Mouse (Mus musculus) neural tube, embryonic 13.5 days (tissue): Measurements from ENCODE around the gene Clcnkb. TPM values are rescaled to one million over a fixed set of nuclear protein-coding genes. Genes with fewer than 3 reads are reported as not detected.

Source experiments
- ATAC-seq: fragments of 200-750 bp; cut with Nextera tagmentation; 2 replicates; pipeline ENCODE4 v1.8.0; 2017; ENCODE audit warnings: low read depth, mild to moderate bottlenecking, moderate TSS enrichment, moderate library complexity
- H3K27ac ChIP-seq: fragments of 300-500 bp; sonication (generic); replicated peaks from 2 replicates; pipeline ENCODE4 v1.5.1; 2015; ENCODE audit warnings: moderate library complexity, mild to moderate bottlenecking, inconsistent platforms
- H3K27me3 ChIP-seq: fragments of 300-500 bp; sonication (generic); 2 replicates; pipeline ENCODE4 v1.6.1; 2015; ENCODE audit warnings: mild to moderate bottlenecking, inconsistent platforms
- H3K36me3 ChIP-seq: fragments of 300-500 bp; sonication (generic); 2 replicates; pipeline ENCODE4 v1.6.1; 2015; ENCODE audit warnings: mild to moderate bottlenecking, inconsistent platforms
- H3K4me1 ChIP-seq: fragments of 300-500 bp; sonication (generic); replicated peaks from 2 replicates; pipeline ENCODE4 v1.6.1; 2015; ENCODE audit warnings: inconsistent platforms
- H3K4me2 ChIP-seq: fragments of 300-500 bp; sonication (generic); 2 replicates; pipeline ENCODE4 v1.6.1; 2015; ENCODE audit warnings: inconsistent platforms, mild to moderate bottlenecking, moderate library complexity
- H3K4me3 ChIP-seq: fragments of 300-500 bp; sonication (generic); 2 replicates; pipeline ENCODE4 v1.5.1; 2015; ENCODE audit warnings: mild to moderate bottlenecking, inconsistent platforms
- H3K9ac ChIP-seq: fragments of 300-500 bp; sonication (generic); 2 replicates; pipeline ENCODE4 v1.6.1; 2015; ENCODE audit warnings: moderate library complexity, mild to moderate bottlenecking, inconsistent platforms
- H3K9me3 ChIP-seq: fragments of 300-500 bp; sonication (generic); 2 replicates; pipeline ENCODE4 v1.6.1; 2016; ENCODE audit warnings: inconsistent platforms
- WGBS: fragments of 180-500 bp; shearing (Covaris S2); methylation state at CpG from one replicate; pipeline ENCODE4 v1.1.7; 2015; 5-methylcytosine and 5-hydroxymethylcytosine counted together
- polyA plus RNA-seq: library from polyadenylated mRNA; unstranded; fragments of >200 nt; fragmentation: Nextera tagmentation; extraction: Ambion mirVana; gene quantifications from 2 replicates; pipeline ENCODE4 v1.2.1, GENCODE M21; 2015

Gene Clcnkb
- polyA plus RNA-seq, 1 experiment from 2014 or later = not detected

DNA sequence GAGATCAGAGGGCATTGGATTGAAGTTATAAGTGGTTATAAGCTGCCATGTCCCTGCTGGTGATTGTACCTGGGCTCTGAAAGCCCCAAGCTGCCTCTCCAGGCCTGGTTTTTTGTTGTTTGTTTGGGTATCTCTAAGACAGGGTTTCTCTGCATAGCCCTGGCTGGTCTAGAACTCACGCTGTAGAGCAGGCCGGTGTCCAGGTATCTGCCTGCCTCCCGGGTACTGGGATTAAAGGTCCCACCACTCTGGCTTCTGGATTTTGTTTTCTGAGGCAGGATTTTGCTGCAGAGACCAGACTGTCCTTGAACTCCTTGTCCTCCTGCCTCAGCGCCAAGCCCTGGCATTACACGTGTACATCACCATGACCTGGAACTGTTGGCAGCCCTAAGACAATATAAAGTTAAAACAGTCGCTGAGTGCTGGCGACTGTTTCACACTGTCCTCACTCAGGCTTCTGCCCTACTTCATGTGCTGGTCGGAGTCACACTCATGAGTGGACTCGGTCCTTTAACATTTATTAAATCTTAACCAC lies 36.2 kb upstream of the Clcnkb start:
- no peak overlapping the region for H3K9ac ChIP-seq
- H3K9me3 ChIP-seq = no peaks in the 10 kb centered on the region
- H3K36me3 ChIP-seq = peaks cover 71% of the 10 kb centered on the region
- no peak overlapping the region for H3K27ac ChIP-seq
- H3K4me3 ChIP-seq = no peak overlapping the region
- no peak for ATAC-seq
- WGBS = 92% methylated on average over 9 of the region's 9 CpGs
- no peak overlapping the region for H3K4me2 ChIP-seq
- no peaks in the 10 kb centered on the region for H3K27me3 ChIP-seq
- peaks cover 24% of the 10 kb centered on the region for H3K4me1 ChIP-seq

GRCm38 (mm10) chr4:141451251-141451650 lies 35.4 kb upstream of the Clcnkb start:
- no peak overlapping the region for H3K27ac ChIP-seq
- H3K36me3 ChIP-seq = peaks cover 73% of the 10 kb centered on the region
- no peak overlapping the region for H3K4me3 ChIP-seq
- peaks cover 27% of the 10 kb centered on the region for H3K4me1 ChIP-seq
- H3K9me3 ChIP-seq = no peaks in the 10 kb centered on the region
- no peak overlapping the region for H3K4me2 ChIP-seq
- H3K27me3 ChIP-seq = no peaks in the 10 kb centered on the region
- no peak overlapping the region for H3K9ac ChIP-seq
- ATAC-seq = no peak
- 85% methylated on average over 2 of the region's 2 CpGs for WGBS

DNA sequence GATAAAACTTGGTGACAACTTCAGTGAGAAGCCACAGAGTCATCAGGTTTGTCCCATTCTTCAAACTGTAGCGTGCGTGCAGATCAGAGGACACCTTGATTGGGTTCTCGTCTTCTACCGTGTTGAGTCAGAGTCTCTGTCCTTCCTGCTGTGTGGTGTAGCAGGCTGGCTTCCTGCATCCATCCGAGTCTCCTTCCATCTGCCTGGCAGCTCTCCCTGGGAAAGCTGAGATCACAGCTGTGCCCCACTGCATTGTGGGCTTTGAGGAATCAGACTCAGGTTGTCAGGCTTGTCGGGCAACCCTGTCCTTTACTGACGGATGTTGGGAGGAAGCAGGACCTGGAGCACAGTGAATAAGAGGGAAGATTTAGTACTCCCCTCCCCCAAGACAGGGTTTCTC lies 30.4 kb upstream of the Clcnkb start:
- 72% methylated on average over 7 of the region's 7 CpGs for WGBS
- H3K36me3 ChIP-seq = peaks cover 43% of the 10 kb centered on the region
- ATAC-seq = no peak
- H3K27me3 ChIP-seq = no peaks in the 10 kb centered on the region; the same call in 1 of the 2 replicates
- H3K4me2 ChIP-seq = no peak overlapping the region
- peak overlapping the region; percentile 97; the same call in 1 of the 2 replicates for H3K9ac ChIP-seq
- no peaks in the 10 kb centered on the region for H3K9me3 ChIP-seq
- no peak overlapping the region for H3K27ac ChIP-seq
- peak overlapping the region; percentile 97; the same call in 1 of the 2 replicates for H3K4me3 ChIP-seq
- H3K4me1 ChIP-seq = peaks cover 24% of the 10 kb centered on the region

GRCm38 (mm10) chr4:141445328-141445720 lies 29.5 kb upstream of the Clcnkb start:
- Histone ChIP-seq H3K27ac (peak overlapping the region; percentile 89; the same call in 1 of the 2 replicates), H3K4me2 (peak overlapping the region; percentile 78), H3K4me1 (peaks cover 24% of the 10 kb centered on the region), H3K4me3 (peak overlapping the region; percentile 97), H3K9me3 (no peaks in the 10 kb centered on the region), H3K9ac (peak overlapping the region; percentile 97), H3K27me3 (no peaks in the 10 kb centered on the region; the same call in 1 of the 2 replicates), H3K36me3 (peaks cover 36% of the 10 kb centered on the region)
- no peak for ATAC-seq
- WGBS = 16% methylated on average over 14 of the region's 14 CpGs

DNA sequence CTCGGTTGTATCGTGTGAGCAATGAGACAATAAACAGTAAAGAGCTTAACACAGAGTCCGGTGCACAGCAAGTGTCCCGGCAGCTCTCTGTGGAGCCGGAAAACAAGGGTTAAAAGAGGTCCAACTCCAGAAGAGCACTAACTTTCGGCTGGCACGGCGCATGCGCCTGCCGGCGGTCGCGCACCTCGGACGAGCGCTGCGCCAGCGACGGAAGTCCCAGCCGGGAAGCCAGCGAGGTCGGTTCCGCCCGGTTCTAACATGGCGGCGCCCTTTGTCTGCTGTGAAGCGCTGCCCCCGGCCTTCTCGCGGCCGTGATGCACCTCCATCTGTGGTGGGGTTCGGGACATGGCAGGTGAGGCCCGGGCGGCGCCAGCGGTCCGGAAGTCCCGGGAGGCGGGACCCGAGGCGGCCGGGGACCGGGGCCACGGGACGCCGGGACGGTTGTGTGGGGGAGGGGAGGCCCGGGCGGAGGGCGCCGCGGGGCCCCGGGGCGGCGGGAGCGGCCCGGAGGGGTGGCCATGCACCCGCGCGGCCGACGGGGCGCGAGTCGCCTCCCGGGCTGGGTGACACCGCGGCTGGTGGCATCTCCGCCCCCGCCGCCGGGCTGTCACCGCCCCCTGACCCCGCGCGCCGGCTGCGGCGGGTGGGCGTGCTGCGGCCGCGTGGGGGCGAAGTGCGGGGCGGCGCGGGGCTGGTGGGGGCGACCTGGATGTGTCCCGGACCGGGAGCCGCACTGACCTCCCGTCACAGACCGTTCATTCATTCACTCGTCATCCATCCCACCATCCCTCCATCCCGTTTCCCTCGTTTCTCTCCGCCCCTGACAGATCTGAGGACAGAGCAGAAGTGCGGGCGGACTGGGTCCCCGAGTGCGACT lies 28.9 kb upstream of the Clcnkb start, which contains the start of gene Zbtb17:
Gene Zbtb17 (plus strand): TSS at position 204 of the 877 bp plus-strand sequence.
- Histone ChIP-seq H3K9me3 (no peaks in the 10 kb centered on the region), H3K36me3 (peaks cover 30% of the 10 kb centered on the region), H3K4me2 (peak within 1 kb of the TSS; percentile 78), H3K9ac (peak within 1 kb of the TSS; percentile 97), H3K4me3 (peak within 1 kb of the TSS; percentile 97), H3K27me3 (no peaks in the 10 kb centered on the region; the same call in 1 of the 2 replicates), H3K27ac (peak within 1 kb of the TSS; percentile 89), H3K4me1 (peaks cover 24% of the 10 kb centered on the region)
- peak; percentile 94 for ATAC-seq
- under 1% methylated on average over 68 of the region's 102 CpGs for WGBS

- 51% methylated on average over 11 of the region's 11 CpGs for WGBS
- no peak overlapping the region for H3K27ac ChIP-seq
- peak overlapping the region; percentile 97 for H3K4me3 ChIP-seq
- peaks cover 21% of the 10 kb centered on the region for H3K36me3 ChIP-seq
- H3K9ac ChIP-seq = peak overlapping the region; percentile 97
- H3K27me3 ChIP-seq = no peaks in the 10 kb centered on the region; the same call in 1 of the 2 replicates
- H3K9me3 ChIP-seq = no peaks in the 10 kb centered on the region
- 0 out of 2 replicates have a peak, but pooled peaks have one; percentile 2 for ATAC-seq
- peak overlapping the region; percentile 78 for H3K4me2 ChIP-seq
- peaks cover 24% of the 10 kb centered on the region for H3K4me1 ChIP-seq
Measured at GRCm38 (mm10) chr4:141443641-141444429, 28.0 kb upstream of the Clcnkb start.

DNA sequence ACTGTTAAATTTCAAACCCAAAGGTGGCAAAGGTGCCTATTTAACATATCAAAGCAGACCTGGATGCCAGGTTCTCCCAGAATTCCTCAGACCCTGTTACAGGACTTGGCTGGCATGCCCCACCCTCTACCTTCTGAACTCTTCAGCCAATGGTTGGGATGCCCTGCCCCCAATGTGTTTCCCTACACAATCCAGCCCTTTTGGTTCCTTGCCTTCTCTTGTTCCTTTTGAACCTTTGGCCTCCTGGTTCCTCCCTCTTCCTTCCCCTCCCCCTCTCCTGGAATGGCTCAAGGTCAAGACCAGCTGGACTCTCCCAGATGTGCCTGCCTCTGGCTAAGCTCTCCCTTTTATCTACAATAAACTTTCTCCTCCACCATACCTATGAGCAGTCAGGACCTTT lies 25.1 kb upstream of the Clcnkb start:
- Histone ChIP-seq H3K4me2 (no peak overlapping the region), H3K4me1 (peaks cover 17% of the 10 kb centered on the region), H3K9me3 (no peaks in the 10 kb centered on the region), H3K27me3 (no peaks in the 10 kb centered on the region; the same call in 1 of the 2 replicates), H3K9ac (no peak overlapping the region), H3K27ac (no peak overlapping the region), H3K4me3 (no peak overlapping the region), H3K36me3 (no peaks in the 10 kb centered on the region)
- no peak for ATAC-seq

- 83% methylated on average over 12 of the region's 12 CpGs for WGBS
Measured at GRCm38 (mm10) chr4:141439083-141439803, 23.4 kb upstream of the Clcnkb start.

GRCm38 (mm10) chr4:141435974-141436373 lies 20.2 kb upstream of the Clcnkb start, which contains the start of gene Srarp:
Gene Srarp (minus strand): TSS chr4:141436105.
- no peak within 1 kb of the TSS for H3K4me2 ChIP-seq
- no peak for ATAC-seq
- no peak within 1 kb of the TSS for H3K27ac ChIP-seq

More at GRCm38 (mm10) chr4:141439083-141439803, 23.4 kb upstream of the Clcnkb start:
- Histone ChIP-seq H3K27me3 (no peaks in the 10 kb centered on the region; the same call in 1 of the 2 replicates), H3K9me3 (no peaks in the 10 kb centered on the region), H3K36me3 (no peaks in the 10 kb centered on the region), H3K4me2 (no peak overlapping the region), H3K27ac (no peak overlapping the region), H3K9ac (no peak overlapping the region), H3K4me1 (peaks cover 7% of the 10 kb centered on the region), H3K4me3 (no peak overlapping the region)
- no peak for ATAC-seq

GRCm38 (mm10) chr4:141433191-141433590 lies 17.4 kb upstream of the Clcnkb start:
- Histone ChIP-seq H3K27me3 (no peaks in the 10 kb centered on the region), H3K9ac (no peak overlapping the region), H3K4me2 (no peak overlapping the region), H3K9me3 (no peaks in the 10 kb centered on the region), H3K4me3 (no peak overlapping the region), H3K27ac (no peak overlapping the region), H3K4me1 (no peaks in the 10 kb centered on the region), H3K36me3 (no peaks in the 10 kb centered on the region)
- 86% methylated on average over 18 of the region's 18 CpGs for WGBS
- no peak for ATAC-seq

More at GRCm38 (mm10) chr4:141435974-141436373, 20.2 kb upstream of the Clcnkb start, which contains the start of gene Srarp:
- no peaks in the 10 kb centered on the region for H3K36me3 ChIP-seq
- no peaks in the 10 kb centered on the region for H3K9me3 ChIP-seq
- 81% methylated on average over 1 of the region's 1 CpGs for WGBS
- H3K4me3 ChIP-seq = no peak within 1 kb of the TSS
- no peak within 1 kb of the TSS for H3K9ac ChIP-seq
- H3K27me3 ChIP-seq = no peaks in the 10 kb centered on the region
- H3K4me1 ChIP-seq = no peaks in the 10 kb centered on the region

- WGBS = 69% methylated on average over 14 of the region's 14 CpGs
- Histone ChIP-seq H3K4me2 (no peak overlapping the region), H3K27ac (no peak overlapping the region), H3K4me3 (no peak overlapping the region), H3K9ac (no peak overlapping the region), H3K36me3 (no peaks in the 10 kb centered on the region), H3K27me3 (no peaks in the 10 kb centered on the region), H3K9me3 (no peaks in the 10 kb centered on the region), H3K4me1 (no peaks in the 10 kb centered on the region)
- ATAC-seq = no peak
Measured at GRCm38 (mm10) chr4:141432666-141433065, 16.9 kb upstream of the Clcnkb start.
